Mouse (Mus musculus) lung, adult 2 months (tissue): Measurements from ENCODE around the gene Ifit2. TPM values are rescaled to one million over a fixed set of nuclear protein-coding genes. Genes with fewer than 3 reads are reported as not detected.

ENCODE experiments used
- DNase-seq: peaks from one replicate; pipeline ENCODE4 v3.0.0; 2022
- H3K4me1 ChIP-seq: fragments of 200-500 bp; 2 replicates; pipeline ENCODE4 v1.6.1; 2011; ENCODE audit warnings: low read length; ENCODE audit not compliant: control insufficient read depth, insufficient read depth
- H3K4me3 ChIP-seq: fragments of 200-500 bp; replicated peaks from 2 replicates; pipeline ENCODE3; 2011; ENCODE audit warnings: low read depth, mild to moderate bottlenecking, control low read depth, low read length; ENCODE audit errors: extremely low read depth
- CTCF ChIP-seq: fragments of 200-500 bp; IDR thresholded peaks from 2 replicates; pipeline ENCODE4 v1.5.1; 2011; ENCODE audit warnings: mild to moderate bottlenecking, low read length, control low read depth; ENCODE audit not compliant: insufficient read depth
- POLR2A ChIP-seq: fragments of 200-500 bp; IDR thresholded peaks from 2 replicates; pipeline ENCODE4 v1.6.1; 2011; ENCODE audit warnings: low read depth, mild to moderate bottlenecking, control low read depth, low read length, borderline replicate concordance; ENCODE audit errors: extremely low read depth
- WGBS: fragments of 180-500 bp; shearing (Covaris S2); methylation state at CpG from one replicate; pipeline ENCODE4 v1.1.7; 2018; 5-methylcytosine and 5-hydroxymethylcytosine counted together
- polyA plus RNA-seq: library from polyadenylated mRNA; depleted of rRNA; stranded (reverse); fragments of >200 nt; gene quantifications from 2 replicates; pipeline ENCODE4 v1.2.3, GENCODE M21; 2012; rRNA removed

The Ifit2 gene
- polyA plus RNA-seq, 1 experiment, result 6.3 TPM

- H3K4me1 ChIP-seq, result no peaks in the 10 kb centered on the region
- WGBS, result 86% methylated on average over 5 of the region's 5 CpGs
- H3K4me3 ChIP-seq, result no peak overlapping the region
- TF ChIP-seq CTCF (no peak), POLR2A (no peak)
- no peak for DNase-seq
Measured at GRCm38 (mm10) chr19:34620871-34621270, 70.4 kb downstream of the Ifit2 start.

GRCm38 (mm10) chr19:34623781-34624180 is 73.3 kb downstream of the Ifit2 start:
- Histone ChIP-seq H3K4me1 (no peaks in the 10 kb centered on the region), H3K4me3 (no peak overlapping the region)
- DNase-seq, result no peak
- 94% methylated on average over 6 of the region's 6 CpGs for WGBS
- TF ChIP-seq CTCF (no peak), POLR2A (no peak)

GRCm38 (mm10) chr19:34624663-34625062 is 74.2 kb downstream of the Ifit2 start:
- TF ChIP-seq POLR2A (no peak), CTCF (no peak)
- no peak for DNase-seq
- Histone ChIP-seq H3K4me1 (no peaks in the 10 kb centered on the region), H3K4me3 (no peak overlapping the region)
- 71% methylated on average over 4 of the region's 4 CpGs for WGBS

Other genes with a start within 250 kb of the Ifit2 start
- 22.9 and 32.8 TPM in 2 replicates for gene Ch25h, start 75.5 kb upstream of the Ifit2 start, polyA plus RNA-seq
- 31.1 and 47.2 TPM in 2 replicates for gene Lipa, start 23.2 kb upstream of the Ifit2 start, polyA plus RNA-seq
- 7.2 and 14.0 TPM in 2 replicates for gene Ifit3, start 32.8 kb downstream of the Ifit2 start, polyA plus RNA-seq
- 0.78 and 1.1 TPM in 2 replicates for gene Ifit1bl1, start 51.3 kb downstream of the Ifit2 start, polyA plus RNA-seq
- gene Ifit3b, start 57.3 kb downstream of the Ifit2 start, polyA plus RNA-seq, result 2.1 and 4.5 TPM in 2 replicates
- 0.25 and 0.30 TPM in 2 replicates for gene Ifit1bl2, start 90.0 kb downstream of the Ifit2 start, polyA plus RNA-seq
- gene Ifit1, start 90.2 kb downstream of the Ifit2 start, polyA plus RNA-seq, result 3.5 and 5.0 TPM in 2 replicates
- gene Slc16a12, start 196.6 kb downstream of the Ifit2 start, polyA plus RNA-seq, result 2.9 and 3.8 TPM in 2 replicates